In genomic region chr2:69635064-69635701, GRCm38 (mm10) we compare ENCODE assay signal across 8 mouse cellular contexts. TPM values are rescaled to one million over a fixed set of nuclear protein-coding genes. Genes with fewer than 3 reads are reported as not detected.
A peak's percentile ranks its signal among the peaks of the same experiment; 100 is the strongest.
DNase-seq lines count a peak whose midpoint lies in the region; ATAC-seq and TF ChIP-seq lines count a peak whose summit lies in the region.

No protein-coding gene starts in this region.

- WGBS in heart, embryonic 12.5 days: 11% methylated on average over 11 of the region's 11 CpGs
- 11% methylated on average over 11 of the region's 11 CpGs for WGBS in kidney, embryonic 16.5 days
- WGBS in lung, embryonic 14.5 days: 6% methylated on average over 11 of the region's 11 CpGs
- 9% methylated on average over 11 of the region's 11 CpGs for WGBS in neural tube, embryonic 15.5 days

- peak overlapping the region; percentile 48 for H3K4me3 ChIP-seq in heart, embryonic 12.5 days
- peak overlapping the region; percentile 37 for H3K4me3 ChIP-seq in kidney, embryonic 16.5 days (ENCODE audit: low read length)
- peak overlapping the region; percentile 26 for H3K4me3 ChIP-seq in lung, embryonic 14.5 days (ENCODE audit: low read depth, low read length)
- peak overlapping the region; percentile 26 for H3K4me3 ChIP-seq in neural tube, embryonic 15.5 days (replicated peaks)

- peak overlapping the region; percentile 57 for H3K4me2 ChIP-seq in heart, embryonic 12.5 days
- peak overlapping the region; percentile 33 for H3K4me2 ChIP-seq in kidney, embryonic 16.5 days (replicated peaks; ENCODE audit: low read depth, low read length)
- peak overlapping the region; percentile 51 for H3K4me2 ChIP-seq in lung, embryonic 14.5 days
- H3K4me2 ChIP-seq in neural tube, embryonic 15.5 days: peak overlapping the region; percentile 53

- peak; percentile 82 for TF ChIP-seq CTCF in lung, embryonic 14.5 days (IDR thresholded peaks at IDR 0.05; ENCODE audit: low read depth)

- no peaks in the 10 kb centered on the region for H3K4me1 ChIP-seq in heart, embryonic 12.5 days (replicated peaks)
- H3K4me1 ChIP-seq in kidney, embryonic 16.5 days (ENCODE audit: insufficient read depth, low read length): no peaks in the 10 kb centered on the region; the same call in 1 of the 2 replicates
- no peaks in the 10 kb centered on the region for H3K4me1 ChIP-seq in lung, embryonic 14.5 days (ENCODE audit: insufficient read depth)
- H3K4me1 ChIP-seq in neural tube, embryonic 15.5 days: no peaks in the 10 kb centered on the region

- no peaks in the 10 kb centered on the region for H3K36me3 ChIP-seq in heart, embryonic 12.5 days
- no peaks in the 10 kb centered on the region for H3K36me3 ChIP-seq in kidney, embryonic 16.5 days (ENCODE audit: insufficient read depth, low read length)
- H3K36me3 ChIP-seq in lung, embryonic 14.5 days (ENCODE audit: insufficient read depth): no peaks in the 10 kb centered on the region
- H3K36me3 ChIP-seq in neural tube, embryonic 15.5 days: no peaks in the 10 kb centered on the region

- H3K27me3 ChIP-seq in heart, embryonic 12.5 days (replicated peaks): 0 out of 2 replicates have a peak, but pooled peaks cover 7% of the 10 kb centered on the region
- H3K27me3 ChIP-seq in kidney, embryonic 16.5 days (ENCODE audit: insufficient read depth, low read length): no peaks in the 10 kb centered on the region
- no peaks in the 10 kb centered on the region for H3K27me3 ChIP-seq in lung, embryonic 14.5 days (ENCODE audit: insufficient read depth, low read length)
- peaks cover 8% of the 10 kb centered on the region; the same call in 1 of the 2 replicates for H3K27me3 ChIP-seq in neural tube, embryonic 15.5 days (replicated peaks)

- H3K9ac ChIP-seq in heart, embryonic 12.5 days: peak overlapping the region; percentile 53
- H3K9ac ChIP-seq in kidney, embryonic 16.5 days (replicated peaks; ENCODE audit: low read length): peak overlapping the region; percentile 35; the same call in 1 of the 2 replicates
- H3K9ac ChIP-seq in lung, embryonic 14.5 days: 0 out of 2 replicates have a peak overlapping the region, but pooled peaks have one; percentile 2
- no peak overlapping the region for H3K9ac ChIP-seq in neural tube, embryonic 15.5 days (replicated peaks)

- no peak; the same call in 1 of the 2 replicates for ATAC-seq in heart, embryonic 12.5 days (ENCODE audit: insufficient number of reproducible peaks, low FRiP score)
- ATAC-seq in kidney, embryonic 16.5 days (ENCODE audit: low FRiP score, low TSS enrichment): no peak
- peak; percentile 59 for ATAC-seq in lung, embryonic 14.5 days (ENCODE audit: insufficient read depth)
- ATAC-seq in neural tube, embryonic 15.5 days (ENCODE audit: low FRiP score): 0 out of 2 replicates have a peak, but pooled peaks have one; percentile 29

- no peak overlapping the region for H3K27ac ChIP-seq in heart, embryonic 12.5 days (ENCODE audit: poor library complexity, severe bottlenecking)
- no peak overlapping the region for H3K27ac ChIP-seq in kidney, embryonic 16.5 days (ENCODE audit: low read length)
- no peak overlapping the region for H3K27ac ChIP-seq in lung, embryonic 14.5 days (ENCODE audit: low read depth)
- H3K27ac ChIP-seq in neural tube, embryonic 15.5 days (replicated peaks): no peak overlapping the region

- DNase-seq in adrenal gland, adult (ENCODE audit: inconsistent age in 2 of 2, low spot score in 1 of 2): peak; percentile 22 to 84
- DNase-seq in adrenal gland, adult 8-10 months: no peak
- DNase-seq in R1 (ENCODE audit: low read depth, low spot score): peak; percentile 80
- DNase-seq in embryo, embryonic 10 days (ENCODE audit: low spot score): peak; percentile 80
- peak; percentile 88 for DNase-seq in lung, embryonic 14.5 days

- H3K9me3 ChIP-seq in heart, embryonic 12.5 days (replicated peaks): peaks cover 2% of the 10 kb centered on the region
- H3K9me3 ChIP-seq in kidney, embryonic 16.5 days (ENCODE audit: low read length): no peaks in the 10 kb centered on the region
- H3K9me3 ChIP-seq in lung, embryonic 14.5 days (ENCODE audit: low read depth, low read length): no peaks in the 10 kb centered on the region
- no peaks in the 10 kb centered on the region for H3K9me3 ChIP-seq in neural tube, embryonic 15.5 days (replicated peaks)

RNA-seq across cellular contexts. Expression of gene Bbs5, which starts 11.8 kb away (rescaled TPM):
- total RNA-seq in adrenal gland, adult 8-10 months (2022): 10 to 100 TPM in 2 of 4 experiments, 1 to 10 TPM in 2; 9.8 to 14.6 (median 10.2) TPM
- 13.1 and 16.8 TPM in 2 replicates for polyA plus RNA-seq in heart, embryonic 12.5 days (2016; fragmentation: Nextera tagmentation; extraction: Ambion mirVana)
- 16.1 and 19.9 TPM in 2 replicates for polyA plus RNA-seq in kidney, embryonic 16.5 days (2015; fragmentation: Nextera tagmentation; extraction: Ambion mirVana)
- polyA plus RNA-seq in lung, embryonic 14.5 days (2014; fragmentation: Nextera tagmentation; extraction: Ambion mirVana): 14.2 and 15.6 TPM in 2 replicates
- polyA plus RNA-seq in neural tube, embryonic 15.5 days (2015; fragmentation: Nextera tagmentation; extraction: Ambion mirVana): 23.9 and 26.0 TPM in 2 replicates

RNA-seq across cellular contexts. Expression of gene Klhl41, which starts 34.7 kb away (rescaled TPM):
- total RNA-seq in adrenal gland, adult 8-10 months (2022): under 1 TPM; 0.21 to 0.59 (median 0.54) TPM
- polyA plus RNA-seq in heart, embryonic 12.5 days (2016; fragmentation: Nextera tagmentation; extraction: Ambion mirVana): 16.6 and 17.3 TPM in 2 replicates
- polyA plus RNA-seq in kidney, embryonic 16.5 days (2015; fragmentation: Nextera tagmentation; extraction: Ambion mirVana): 0.86 and 1.1 TPM in 2 replicates
- polyA plus RNA-seq in lung, embryonic 14.5 days (2014; fragmentation: Nextera tagmentation; extraction: Ambion mirVana): 0.13 and 0.76 TPM in 2 replicates
- 2.1 and 2.2 TPM in 2 replicates for polyA plus RNA-seq in neural tube, embryonic 15.5 days (2015; fragmentation: Nextera tagmentation; extraction: Ambion mirVana)

RNA-seq across cellular contexts. Expression of gene Lrp2, which starts 49.3 kb away (rescaled TPM):
- total RNA-seq in adrenal gland, adult 8-10 months (2022): under 1 TPM; 0.15 to 0.42 (median 0.24) TPM
- polyA plus RNA-seq in heart, embryonic 12.5 days (2016; fragmentation: Nextera tagmentation; extraction: Ambion mirVana): 0.74 and 0.78 TPM in 2 replicates
- 21.4 and 23.0 TPM in 2 replicates for polyA plus RNA-seq in kidney, embryonic 16.5 days (2015; fragmentation: Nextera tagmentation; extraction: Ambion mirVana)
- 1.1 and 1.5 TPM in 2 replicates for polyA plus RNA-seq in lung, embryonic 14.5 days (2014; fragmentation: Nextera tagmentation; extraction: Ambion mirVana)
- 0.46 and 0.66 TPM in 2 replicates for polyA plus RNA-seq in neural tube, embryonic 15.5 days (2015; fragmentation: Nextera tagmentation; extraction: Ambion mirVana)

Comparison
In these comparisons a context has a peak if more than half of its experiments do, and no peak if none do; other contexts are left out.
1. ATAC-seq: peak in lung, embryonic 14.5 days (single experiment) and neural tube, embryonic 15.5 days (single experiment); none in heart, embryonic 12.5 days (single experiment) and kidney, embryonic 16.5 days (single experiment).
2. Peak in every context shown above with its lines, with median percentiles within 50 percentile points of each other: H3K4me2 ChIP-seq and H3K4me3 ChIP-seq.